10 mouse cellular contexts compared by ENCODE assay signal in genomic region chr1:134641507-134641906, GRCm38 (mm10). TPM values are rescaled to one million over a fixed set of nuclear protein-coding genes. Genes with fewer than 3 reads are reported as not detected.
A peak's percentile ranks its signal among the peaks of the same experiment; 100 is the strongest.
DNase-seq lines count a peak whose midpoint lies in the region; ATAC-seq and TF ChIP-seq lines count a peak whose summit lies in the region.
"Had no signal": no experiment of that assay in that cellular context is flagged by ENCODE, and none has a peak within 500 bp of the region (broad histone marks: within the 10 kb centered on the region; RNA-seq: fewer than 3 reads in every experiment).

No protein-coding gene starts in this region.

- no peak for ATAC-seq in heart, postnatal 0 days (ENCODE audit: insufficient read depth, low read depth)
- no peak for ATAC-seq in midbrain, postnatal 0 days (ENCODE audit: low FRiP score)
- no peak for ATAC-seq in midbrain, embryonic 13.5 days

- no peak overlapping the region for H3K4me2 ChIP-seq in heart, postnatal 0 days (ENCODE audit: low read depth, low read length)
- no peak overlapping the region for H3K4me2 ChIP-seq in midbrain, postnatal 0 days (ENCODE audit: low read depth, low read length, poor library complexity, severe bottlenecking)
- no peak overlapping the region for H3K4me2 ChIP-seq in midbrain, embryonic 13.5 days (replicated peaks)
- H3K4me2 ChIP-seq: midbrain, embryonic 12.5 days had no signal

- no peaks in the 10 kb centered on the region for H3K9me3 ChIP-seq in heart, postnatal 0 days (replicated peaks; ENCODE audit: control insufficient read depth, low read length)
- no peaks in the 10 kb centered on the region for H3K9me3 ChIP-seq in midbrain, postnatal 0 days (ENCODE audit: low read length)
- no peaks in the 10 kb centered on the region for H3K9me3 ChIP-seq in midbrain, embryonic 13.5 days
- H3K9me3 ChIP-seq: midbrain, embryonic 12.5 days had no signal

- intact Hi-C loops in heart, postnatal 25 days (cut with DNase I) = no loop called here
- intact Hi-C loops in left cerebral cortex, postnatal 36 days (cut with DNase I) = no loop called here

- DNase-seq in heart, postnatal 0 days (ENCODE audit: low spot score) = no peak
- no peak for DNase-seq in heart, postnatal 25 days (ENCODE audit: low spot score)
- no peak for DNase-seq in midbrain, postnatal 0 days (ENCODE audit: low spot score)
- peak; percentile 15 for DNase-seq in brain, embryonic 14.5 days (ENCODE audit: low read depth)
- no peak for DNase-seq in adipocyte (ENCODE audit: low spot score)
- DNase-seq in left cerebral cortex, postnatal 36 days (ENCODE audit: low spot score in 2 of 2) = no peak
- DNase-seq: adrenal gland, adult 2 months had no signal

- H3K27me3 ChIP-seq in heart, postnatal 0 days (ENCODE audit: control insufficient read depth, insufficient read depth, low read length) = peaks cover 32% of the 10 kb centered on the region
- peaks cover 10% of the 10 kb centered on the region for H3K27me3 ChIP-seq in midbrain, postnatal 0 days (ENCODE audit: insufficient read depth, low read length)
- peaks cover 36% of the 10 kb centered on the region for H3K27me3 ChIP-seq in midbrain, embryonic 13.5 days
- H3K27me3 ChIP-seq in small intestine, adult 2 months (ENCODE audit: control insufficient read depth, insufficient read depth, low read length) = peaks cover 32% of the 10 kb centered on the region

- TF ChIP-seq EP300 in heart, postnatal 0 days (IDR thresholded peaks at IDR 0.05; ENCODE audit: low read depth) = no peak

- H3K4me3 ChIP-seq in heart, postnatal 0 days (ENCODE audit: low read depth, low read length) = no peak overlapping the region
- no peak overlapping the region for H3K4me3 ChIP-seq in midbrain, postnatal 0 days (ENCODE audit: low read depth, low read length)
- no peak overlapping the region for H3K4me3 ChIP-seq in midbrain, embryonic 13.5 days (replicated peaks)
- H3K4me3 ChIP-seq in small intestine, adult 2 months (ENCODE audit: low read depth, low read length) = no peak overlapping the region
- H3K4me3 ChIP-seq: midbrain, embryonic 12.5 days had no signal

- 0 out of 2 replicates have a peak, but pooled peaks cover 1% of the 10 kb centered on the region for H3K4me1 ChIP-seq in heart, postnatal 0 days (ENCODE audit: control insufficient read depth, insufficient read depth)
- peaks cover 3% of the 10 kb centered on the region; the same call in 1 of the 2 replicates for H3K4me1 ChIP-seq in midbrain, postnatal 0 days (ENCODE audit: insufficient read depth, low read length)
- peaks cover 15% of the 10 kb centered on the region for H3K4me1 ChIP-seq in midbrain, embryonic 13.5 days (replicated peaks)
- peaks cover 1% of the 10 kb centered on the region for H3K4me1 ChIP-seq in small intestine, adult 2 months (ENCODE audit: control insufficient read depth, insufficient read depth, insufficient read length, low read length)

- no peaks in the 10 kb centered on the region for H3K36me3 ChIP-seq in heart, postnatal 0 days (replicated peaks; ENCODE audit: control insufficient read depth, insufficient read depth, low read length)
- no peaks in the 10 kb centered on the region for H3K36me3 ChIP-seq in midbrain, postnatal 0 days (ENCODE audit: insufficient read depth, low read length)
- no peaks in the 10 kb centered on the region for H3K36me3 ChIP-seq in midbrain, embryonic 13.5 days
- no peaks in the 10 kb centered on the region for H3K36me3 ChIP-seq in small intestine, adult 2 months (ENCODE audit: control insufficient read depth, insufficient read depth, low read length)
- H3K36me3 ChIP-seq: midbrain, embryonic 12.5 days had no signal

- TF ChIP-seq CTCF in heart, postnatal 0 days (IDR thresholded peaks at IDR 0.05; ENCODE audit: low read depth) = peak; percentile 10; the same call in 1 of the 2 replicates
- TF ChIP-seq CTCF in midbrain, postnatal 0 days (IDR thresholded peaks at IDR 0.05) = peak; percentile 60
- peak; percentile 48; the same call in 1 of the 2 replicates for TF ChIP-seq CTCF in brain, embryonic 14.5 days (IDR thresholded peaks at IDR 0.05; ENCODE audit: borderline replicate concordance, extremely low read depth, insufficient read depth, insufficient read length)
- peak; percentile 10; the same call in 1 of the 2 replicates for TF ChIP-seq CTCF in small intestine, adult 2 months (IDR thresholded peaks at IDR 0.05; ENCODE audit: extremely low read depth, insufficient read length, insufficient replicate concordance, low read depth, low read length)

- no peak overlapping the region for H3K9ac ChIP-seq in heart, postnatal 0 days (replicated peaks; ENCODE audit: low read depth, low read length)
- no peak overlapping the region for H3K9ac ChIP-seq in midbrain, postnatal 0 days (replicated peaks; ENCODE audit: low read length, poor library complexity, severe bottlenecking)
- H3K9ac ChIP-seq in midbrain, embryonic 13.5 days (replicated peaks) = no peak overlapping the region
- H3K9ac ChIP-seq: midbrain, embryonic 12.5 days had no signal

- TF ChIP-seq POLR2A in brain, embryonic 14.5 days (IDR thresholded peaks at IDR 0.05; ENCODE audit: borderline replicate concordance, extremely low read depth, insufficient read depth, insufficient read length, poor library complexity, severe bottlenecking) = no peak
- no peak for TF ChIP-seq POLR2A in small intestine, adult 2 months (IDR thresholded peaks at IDR 0.05; ENCODE audit: low read depth, low read length)

- WGBS in heart, postnatal 0 days = 26% methylated on average over 3 of the region's 3 CpGs
- WGBS in midbrain, postnatal 0 days = 34% methylated on average over 3 of the region's 3 CpGs
- 28% methylated on average over 3 of the region's 3 CpGs for WGBS in midbrain, embryonic 13.5 days
- WGBS in small intestine, adult 2 months = 37% methylated on average over 3 of the region's 3 CpGs

- H3K27ac ChIP-seq in heart, postnatal 0 days (ENCODE audit: low read depth) = no peak overlapping the region
- no peak overlapping the region for H3K27ac ChIP-seq in midbrain, postnatal 0 days (ENCODE audit: low read depth, low read length)
- no peak overlapping the region for H3K27ac ChIP-seq in midbrain, embryonic 13.5 days
- H3K27ac ChIP-seq in small intestine, adult 2 months (ENCODE audit: insufficient read depth, low read depth, low read length) = no peak overlapping the region
- H3K27ac ChIP-seq: midbrain, embryonic 12.5 days had no signal

RNA-seq across cellular contexts. Expression of gene Syt2, which starts 5.0 kb away (rescaled TPM):
- 0.53 TPM in 1 of 2 replicates, not detected in the other for total RNA-seq in heart, postnatal 0 days (2014; rRNA removed; ENCODE audit: low replicate concordance)
- 0.03 and 0.04 TPM in 2 replicates for polyA plus RNA-seq in heart, postnatal 0 days (2015; fragmentation: Nextera tagmentation; extraction: Ambion mirVana)
- total RNA-seq in heart, postnatal 25 days (2021) = not detected
- total RNA-seq in midbrain, postnatal 0 days (2014; rRNA removed) = 18.9 and 19.0 TPM in 2 replicates
- 6.2 and 6.8 TPM in 2 replicates for polyA plus RNA-seq in midbrain, postnatal 0 days (2015; fragmentation: Nextera tagmentation; extraction: Ambion mirVana)
- 2.3 and 2.4 TPM in 2 replicates for polyA plus RNA-seq in midbrain, embryonic 13.5 days (2015; fragmentation: Nextera tagmentation; extraction: Ambion mirVana)
- polyA plus RNA-seq in brain, embryonic 14.5 days (2012; rRNA removed) = 2.0 and 5.7 TPM in 2 replicates
- polyA plus RNA-seq in small intestine, adult 2 months (2012; rRNA removed) = 1.2 and 3.0 TPM in 2 replicates
- 10 to 100 TPM; 49.4 to 71.5 TPM for total RNA-seq in left cerebral cortex, postnatal 36 days (2021)

Comparison
In these comparisons a context has a peak if more than half of its experiments do, and no peak if none do; other contexts are left out.
1. CTCF ChIP-seq: peak in every context shown above with its lines; median percentile 60 in midbrain, postnatal 0 days; 48 in brain, embryonic 14.5 days; 10 in heart, postnatal 0 days; 10 in small intestine, adult 2 months.